8 mouse cellular contexts compared by ENCODE assay signal in genomic region chr6:83032769-83033191, GRCm38 (mm10). TPM values are rescaled to one million over a fixed set of nuclear protein-coding genes. Genes with fewer than 3 reads are reported as not detected.
DNase-seq lines count a peak whose midpoint lies in the region; ATAC-seq and TF ChIP-seq lines count a peak whose summit lies in the region.

No protein-coding gene starts in this region.

- no peak for TF ChIP-seq CTCF in G1E (IDR thresholded peaks at IDR 0.05; ENCODE audit: low read depth, low read length)
- TF ChIP-seq CTCF in embryonic fibroblast, embryonic 13.5 days (IDR thresholded peaks at IDR 0.05; ENCODE audit: borderline replicate concordance, insufficient read depth, low read length): no peak
- TF ChIP-seq CTCF in liver, postnatal 0 days (IDR thresholded peaks at IDR 0.05; ENCODE audit: low read depth): peak; percentile 48

- peak overlapping the region; percentile 85 for H3K27ac ChIP-seq in embryonic fibroblast, embryonic 13.5 days (ENCODE audit: insufficient read depth, low read length)
- no peak overlapping the region for H3K27ac ChIP-seq in hindbrain, embryonic 16.5 days (ENCODE audit: low read depth, low read length)
- H3K27ac ChIP-seq in liver, postnatal 0 days (ENCODE audit: low read depth): peak overlapping the region; percentile 86
- no peak overlapping the region for H3K27ac ChIP-seq in neural tube, embryonic 12.5 days

- no peak for TF ChIP-seq EP300 in liver, postnatal 0 days (IDR thresholded peaks at IDR 0.05; ENCODE audit: low read depth)

- peak overlapping the region; percentile 81 for H3K4me3 ChIP-seq in G1E (ENCODE audit: low read depth, low read length)
- peak overlapping the region; percentile 93 for H3K4me3 ChIP-seq in embryonic fibroblast, embryonic 13.5 days (ENCODE audit: insufficient read depth, low read length)
- H3K4me3 ChIP-seq in hindbrain, embryonic 16.5 days (ENCODE audit: low read length): peak overlapping the region; percentile 46
- peak overlapping the region; percentile 80 for H3K4me3 ChIP-seq in liver, postnatal 0 days (ENCODE audit: low read depth, low read length)
- peak overlapping the region; percentile 48 for H3K4me3 ChIP-seq in neural tube, embryonic 12.5 days

- peaks cover 40% of the 10 kb centered on the region for H3K36me3 ChIP-seq in G1E (replicated peaks)
- no peaks in the 10 kb centered on the region for H3K36me3 ChIP-seq in hindbrain, embryonic 16.5 days (ENCODE audit: control insufficient read depth, insufficient read depth, low read length)
- H3K36me3 ChIP-seq in liver, postnatal 0 days (replicated peaks; ENCODE audit: insufficient read depth, low read length): peaks cover 14% of the 10 kb centered on the region
- no peaks in the 10 kb centered on the region for H3K36me3 ChIP-seq in neural tube, embryonic 12.5 days

- no peaks in the 10 kb centered on the region for H3K9me3 ChIP-seq in G1E (replicated peaks)
- H3K9me3 ChIP-seq in hindbrain, embryonic 16.5 days (ENCODE audit: control insufficient read depth, low read length): no peaks in the 10 kb centered on the region
- H3K9me3 ChIP-seq in liver, postnatal 0 days (ENCODE audit: low read length): no peaks in the 10 kb centered on the region
- H3K9me3 ChIP-seq in neural tube, embryonic 12.5 days: no peaks in the 10 kb centered on the region

- H3K4me1 ChIP-seq in G1E (ENCODE audit: insufficient read depth, low read depth, low read length): peaks cover 70% of the 10 kb centered on the region
- H3K4me1 ChIP-seq in embryonic fibroblast, embryonic 13.5 days (ENCODE audit: control insufficient read depth, insufficient read depth, low read length): peaks cover 16% of the 10 kb centered on the region; the same call in 1 of the 2 replicates
- H3K4me1 ChIP-seq in hindbrain, embryonic 16.5 days (ENCODE audit: control insufficient read depth, insufficient read depth, low read depth, low read length): peaks cover 16% of the 10 kb centered on the region
- H3K4me1 ChIP-seq in liver, postnatal 0 days (ENCODE audit: insufficient read depth): peaks cover 21% of the 10 kb centered on the region
- peaks cover 29% of the 10 kb centered on the region for H3K4me1 ChIP-seq in neural tube, embryonic 12.5 days

- H3K27me3 ChIP-seq in G1E (ENCODE audit: insufficient read depth, low read length): peaks cover 23% of the 10 kb centered on the region
- peaks cover 17% of the 10 kb centered on the region for H3K27me3 ChIP-seq in hindbrain, embryonic 16.5 days (replicated peaks; ENCODE audit: control insufficient read depth, insufficient read depth, low read length)
- H3K27me3 ChIP-seq in liver, postnatal 0 days (ENCODE audit: insufficient read depth, low read length): peaks cover 20% of the 10 kb centered on the region
- H3K27me3 ChIP-seq in neural tube, embryonic 12.5 days (replicated peaks): peaks cover 48% of the 10 kb centered on the region

- peak; percentile 66 to 67 for DNase-seq in B cell, adult 2 months
- no peak for DNase-seq in G1E (ENCODE audit: low spot score)
- DNase-seq in liver, postnatal 0 days: peak; percentile 71
- peak; percentile 74 for DNase-seq in thymus, postnatal 4 days
- no peak for DNase-seq in cerebellum, adult 8-10 months

- WGBS in hindbrain, embryonic 16.5 days: under 1% methylated on average over 31 of the region's 31 CpGs
- WGBS in liver, postnatal 0 days (ENCODE audit: insufficient replicate concordance): 0% methylated on average over 31 of the region's 31 CpGs
- WGBS in neural tube, embryonic 12.5 days: under 1% methylated on average over 31 of the region's 31 CpGs

- peak overlapping the region; percentile 78 for H3K4me2 ChIP-seq in hindbrain, embryonic 16.5 days (ENCODE audit: low read length)
- peak overlapping the region; percentile 91 for H3K4me2 ChIP-seq in liver, postnatal 0 days (ENCODE audit: low read depth, low read length)
- peak overlapping the region; percentile 85 for H3K4me2 ChIP-seq in neural tube, embryonic 12.5 days (replicated peaks)

- no peak; the same call in 1 of the 2 replicates for TF ChIP-seq POLR2A in embryonic fibroblast, embryonic 13.5 days (IDR thresholded peaks at IDR 0.05; ENCODE audit: low read depth, low read length)

- peak overlapping the region; percentile 55 for H3K9ac ChIP-seq in hindbrain, embryonic 16.5 days (ENCODE audit: low read depth, low read length)
- H3K9ac ChIP-seq in liver, postnatal 0 days (replicated peaks): peak overlapping the region; percentile 82
- H3K9ac ChIP-seq in neural tube, embryonic 12.5 days: peak overlapping the region; percentile 33

- peak; percentile 42; the same call in 1 of the 2 replicates for ATAC-seq in G1E (ENCODE audit: extremely low read depth, insufficient number of reproducible peaks, low FRiP score, poor library complexity, severe bottlenecking)
- ATAC-seq in hindbrain, embryonic 16.5 days: peak; percentile 19
- peak; percentile 70 for ATAC-seq in liver, postnatal 0 days
- ATAC-seq in neural tube, embryonic 12.5 days (ENCODE audit: low FRiP score, low read depth): peak; percentile 55

RNA-seq across cellular contexts. Expression of gene Dok1, which starts 0.5 kb away (rescaled TPM):
- 5.1 and 7.8 TPM in 2 replicates for total RNA-seq in G1E (2014; fragmentation: Nextera tagmentation)
- total RNA-seq in G1E (2017): 28.4 and 30.6 TPM in 2 replicates
- 78.1 and 82.5 TPM in 2 replicates for polyA plus RNA-seq in G1E (2012)
- 37.9 and 56.4 TPM in 2 replicates for polyA plus RNA-seq in embryonic fibroblast, embryonic 13.5 days (2011; ENCODE audit: insufficient read length, low read depth, missing spikeins)
- 2.1 and 2.2 TPM in 2 replicates for polyA plus RNA-seq in hindbrain, embryonic 16.5 days (2015; fragmentation: Nextera tagmentation; extraction: Ambion mirVana)
- 11.3 and 11.8 TPM in 2 replicates for polyA plus RNA-seq in liver, postnatal 0 days (2015; fragmentation: Nextera tagmentation; extraction: Ambion mirVana)
- 5.8 and 6.5 TPM in 2 replicates for polyA plus RNA-seq in neural tube, embryonic 12.5 days (2016; fragmentation: Nextera tagmentation; extraction: Ambion mirVana)

RNA-seq across cellular contexts. Expression of gene Loxl3, which starts 1.2 kb away (rescaled TPM):
- 0.75 and 0.87 TPM in 2 replicates for total RNA-seq in G1E (2014; fragmentation: Nextera tagmentation)
- total RNA-seq in G1E (2017): 0.71 and 1.1 TPM in 2 replicates
- polyA plus RNA-seq in G1E (2012): 0.12 and 0.32 TPM in 2 replicates
- polyA plus RNA-seq in embryonic fibroblast, embryonic 13.5 days (2011; ENCODE audit: insufficient read length, low read depth, missing spikeins): 124 and 241 TPM in 2 replicates
- polyA plus RNA-seq in hindbrain, embryonic 16.5 days (2015; fragmentation: Nextera tagmentation; extraction: Ambion mirVana): 7.1 and 8.5 TPM in 2 replicates
- polyA plus RNA-seq in liver, postnatal 0 days (2015; fragmentation: Nextera tagmentation; extraction: Ambion mirVana): 1.2 and 1.7 TPM in 2 replicates
- polyA plus RNA-seq in neural tube, embryonic 12.5 days (2016; fragmentation: Nextera tagmentation; extraction: Ambion mirVana): 9.1 and 9.4 TPM in 2 replicates

RNA-seq across cellular contexts. Expression of gene Aup1, which starts 21.5 kb away (rescaled TPM):
- total RNA-seq in G1E (2014; fragmentation: Nextera tagmentation): 409 and 454 TPM in 2 replicates
- total RNA-seq in G1E (2017): 133 and 163 TPM in 2 replicates
- polyA plus RNA-seq in G1E (2012): 1,014 and 1,378 TPM in 2 replicates
- 129 and 133 TPM in 2 replicates for polyA plus RNA-seq in embryonic fibroblast, embryonic 13.5 days (2011; ENCODE audit: insufficient read length, low read depth, missing spikeins)
- polyA plus RNA-seq in hindbrain, embryonic 16.5 days (2015; fragmentation: Nextera tagmentation; extraction: Ambion mirVana): 179 and 193 TPM in 2 replicates
- 175 and 180 TPM in 2 replicates for polyA plus RNA-seq in liver, postnatal 0 days (2015; fragmentation: Nextera tagmentation; extraction: Ambion mirVana)
- 158 and 167 TPM in 2 replicates for polyA plus RNA-seq in neural tube, embryonic 12.5 days (2016; fragmentation: Nextera tagmentation; extraction: Ambion mirVana)

RNA-seq across cellular contexts. Expression of gene Htra2, which starts 22.3 kb away (rescaled TPM):
- total RNA-seq in G1E (2014; fragmentation: Nextera tagmentation) (36.0 and 39.9 TPM in 2 replicates), G1E (2017) (36.7 and 47.0 TPM in 2 replicates)
- polyA plus RNA-seq in G1E (2012): 35.6 and 36.5 TPM in 2 replicates
- polyA plus RNA-seq in embryonic fibroblast, embryonic 13.5 days (2011; ENCODE audit: insufficient read length, low read depth, missing spikeins): 56.3 and 60.8 TPM in 2 replicates
- 85.6 and 88.5 TPM in 2 replicates for polyA plus RNA-seq in hindbrain, embryonic 16.5 days (2015; fragmentation: Nextera tagmentation; extraction: Ambion mirVana)
- 33.8 and 34.7 TPM in 2 replicates for polyA plus RNA-seq in liver, postnatal 0 days (2015; fragmentation: Nextera tagmentation; extraction: Ambion mirVana)
- 68.0 and 70.6 TPM in 2 replicates for polyA plus RNA-seq in neural tube, embryonic 12.5 days (2016; fragmentation: Nextera tagmentation; extraction: Ambion mirVana)

RNA-seq across cellular contexts. Expression of gene Dqx1, which starts 24.9 kb away (rescaled TPM):
- total RNA-seq in G1E (2014; fragmentation: Nextera tagmentation) (23.5 and 28.7 TPM in 2 replicates), G1E (2017) (2.5 and 3.8 TPM in 2 replicates)
- 1.4 and 2.3 TPM in 2 replicates for polyA plus RNA-seq in G1E (2012)
- polyA plus RNA-seq in embryonic fibroblast, embryonic 13.5 days (2011; ENCODE audit: insufficient read length, low read depth, missing spikeins): 0.25 and 0.84 TPM in 2 replicates
- polyA plus RNA-seq in hindbrain, embryonic 16.5 days (2015; fragmentation: Nextera tagmentation; extraction: Ambion mirVana): 0.28 and 0.71 TPM in 2 replicates
- 7.5 and 8.2 TPM in 2 replicates for polyA plus RNA-seq in liver, postnatal 0 days (2015; fragmentation: Nextera tagmentation; extraction: Ambion mirVana)
- 1.8 and 2.1 TPM in 2 replicates for polyA plus RNA-seq in neural tube, embryonic 12.5 days (2016; fragmentation: Nextera tagmentation; extraction: Ambion mirVana)

Comparison
In these comparisons a context has a peak if more than half of its experiments do, and no peak if none do; other contexts are left out.
1. DNase-seq: peak in B cell, adult 2 months (2 of 2), liver, postnatal 0 days (single experiment) and thymus, postnatal 4 days (single experiment); none in G1E (single experiment) and cerebellum, adult 8-10 months (single experiment).
2. ATAC-seq: peak in every context shown above with its lines; median percentile 70 in liver, postnatal 0 days; 55 in neural tube, embryonic 12.5 days; 42 in G1E; 19 in hindbrain, embryonic 16.5 days.
3. H3K27ac ChIP-seq: peak in embryonic fibroblast, embryonic 13.5 days (single experiment) and liver, postnatal 0 days (single experiment); none in hindbrain, embryonic 16.5 days (single experiment) and neural tube, embryonic 12.5 days (single experiment).
4. RNA of gene Loxl3, which starts 1.2 kb away (polyA plus RNA-seq): 124 to 241 TPM in embryonic fibroblast, embryonic 13.5 days; 9.1 to 9.4 TPM in neural tube, embryonic 12.5 days, 7.1 to 8.5 TPM in hindbrain, embryonic 16.5 days, 1.2 to 1.7 TPM in liver, postnatal 0 days and 0.12 to 0.32 TPM in G1E; every median in the first group is over 10 times any median in the second.
5. Peak in every context shown above with its lines, with median percentiles within 50 percentile points of each other: H3K4me3 ChIP-seq, H3K4me2 ChIP-seq and H3K9ac ChIP-seq.